Mouse (Mus musculus) forebrain, embryonic 14.5 days (tissue): ENCODE measurements around the gene Ntrk2. TPM values are rescaled to one million over a fixed set of nuclear protein-coding genes. Genes with fewer than 3 reads are reported as not detected.

Source experiments
- ATAC-seq: fragments of 200-750 bp; cut with Nextera tagmentation; 2 replicates; pipeline ENCODE4 v1.8.0; 2017; ENCODE audit warnings: mild to moderate bottlenecking, moderate library complexity
- DNase-seq: peaks from one replicate; pipeline ENCODE4 v3.0.0-alpha.2; 2015; ENCODE audit warnings: low spot score
- H3K27ac ChIP-seq: fragments of 300-500 bp; sonication (generic); 2 replicates; pipeline ENCODE4 v1.5.1; 2014; ENCODE audit warnings: low read depth, mild to moderate bottlenecking, control low read depth, low read length, moderate library complexity
- H3K27me3 ChIP-seq: fragments of 300-500 bp; sonication (generic); replicated peaks from 2 replicates; pipeline ENCODE4 v1.6.1; 2014; ENCODE audit warnings: low read length, control low read depth, mixed read lengths; ENCODE audit not compliant: control insufficient read depth, insufficient read depth
- H3K36me3 ChIP-seq: fragments of 300-500 bp; sonication (generic); 2 replicates; pipeline ENCODE4 v1.6.1; 2014; ENCODE audit warnings: low read length, control low read depth; ENCODE audit not compliant: control insufficient read depth, insufficient read depth
- H3K4me1 ChIP-seq: fragments of 300-500 bp; sonication (generic); 2 replicates; pipeline ENCODE4 v1.6.1; 2014; ENCODE audit warnings: antibody characterized with exemption, low read length, control low read depth; ENCODE audit not compliant: control insufficient read depth, insufficient read depth
- H3K4me2 ChIP-seq: fragments of 300-500 bp; sonication (generic); 2 replicates; pipeline ENCODE4 v1.6.1; 2014; ENCODE audit warnings: mild to moderate bottlenecking, control low read depth, low read length
- H3K4me3 ChIP-seq: fragments of 300-500 bp; sonication (generic); 2 replicates; pipeline ENCODE4 v1.5.1; 2014; ENCODE audit warnings: low read depth, low read length, control low read depth
- H3K9ac ChIP-seq: fragments of 300-500 bp; sonication (generic); 2 replicates; pipeline ENCODE4 v1.6.1; 2014; ENCODE audit warnings: mild to moderate bottlenecking, low read length, control low read depth, moderate library complexity
- H3K9me3 ChIP-seq: fragments of 300-500 bp; sonication (generic); replicated peaks from 2 replicates; pipeline ENCODE4 v1.6.1; 2016; ENCODE audit warnings: low read length, control low read depth, mixed read lengths; ENCODE audit not compliant: control insufficient read depth
- WGBS: fragments of 180-500 bp; shearing (Covaris S2); extraction: QIAGEN DNeasy Blood & Tissue Kit; methylation state at CpG from one replicate; pipeline ENCODE4 v1.1.7; 2014; 5-methylcytosine and 5-hydroxymethylcytosine counted together
- polyA plus RNA-seq: library from polyadenylated mRNA; unstranded; fragments of >200 nt; fragmentation: Nextera tagmentation; extraction: Ambion mirVana; gene quantifications from 2 replicates; pipeline ENCODE4 v1.2.1, GENCODE M21; 2014

Gene Ntrk2
- polyA plus RNA-seq, 1 experiment from 2014 or later, result 49.9 TPM

GRCm38 (mm10) chr13:58866776-58867435 lies 60.5 kb downstream of the Ntrk2 start:
- DNase-seq (no peak), ATAC-seq (no peak)
- H3K9me3 ChIP-seq, result no peaks in the 10 kb centered on the region
- no peaks in the 10 kb centered on the region for H3K4me1 ChIP-seq
- H3K4me2 ChIP-seq, result no peak overlapping the region
- no peak overlapping the region for H3K9ac ChIP-seq
- H3K27ac ChIP-seq, result no peak overlapping the region
- H3K36me3 ChIP-seq, result peaks cover 9% of the 10 kb centered on the region
- H3K4me3 ChIP-seq, result no peak overlapping the region
- 90% methylated on average over 8 of the region's 8 CpGs for WGBS
- no peaks in the 10 kb centered on the region for H3K27me3 ChIP-seq

- no peak overlapping the region for H3K9ac ChIP-seq
- no peak overlapping the region for H3K4me3 ChIP-seq
- no peak overlapping the region for H3K27ac ChIP-seq
- H3K36me3 ChIP-seq, result peaks cover 12% of the 10 kb centered on the region; the same call in 1 of the 2 replicates
- H3K27me3 ChIP-seq, result no peaks in the 10 kb centered on the region
- H3K9me3 ChIP-seq, result no peaks in the 10 kb centered on the region
- H3K4me1 ChIP-seq, result no peaks in the 10 kb centered on the region
- WGBS, result 91% methylated on average over 3 of the region's 3 CpGs
- DNase-seq (no peak), ATAC-seq (no peak)
- no peak overlapping the region for H3K4me2 ChIP-seq
Observed at GRCm38 (mm10) chr13:58882468-58882867, 76.1 kb downstream of the Ntrk2 start.

GRCm38 (mm10) chr13:58882916-58883315 lies 76.5 kb downstream of the Ntrk2 start:
- H3K36me3 ChIP-seq, result peaks cover 11% of the 10 kb centered on the region; the same call in 1 of the 2 replicates
- no peak for ATAC-seq
- 89% methylated on average over 5 of the region's 5 CpGs for WGBS
- H3K27ac ChIP-seq, result no peak overlapping the region
- no peaks in the 10 kb centered on the region for H3K4me1 ChIP-seq
- no peak overlapping the region for H3K4me2 ChIP-seq
- no peaks in the 10 kb centered on the region for H3K27me3 ChIP-seq
- no peaks in the 10 kb centered on the region for H3K9me3 ChIP-seq
- H3K9ac ChIP-seq, result no peak overlapping the region
- no peak for DNase-seq
- H3K4me3 ChIP-seq, result no peak overlapping the region

GRCm38 (mm10) chr13:58886108-58886507 lies 79.7 kb downstream of the Ntrk2 start:
- no peak overlapping the region for H3K27ac ChIP-seq
- H3K4me3 ChIP-seq, result no peak overlapping the region
- no peak for ATAC-seq
- H3K4me1 ChIP-seq, result no peaks in the 10 kb centered on the region
- 81% methylated on average over 8 of the region's 8 CpGs for WGBS
- no peak for DNase-seq
- no peaks in the 10 kb centered on the region for H3K27me3 ChIP-seq
- H3K4me2 ChIP-seq, result no peak overlapping the region
- peaks cover 8% of the 10 kb centered on the region; the same call in 1 of the 2 replicates for H3K36me3 ChIP-seq
- H3K9ac ChIP-seq, result no peak overlapping the region
- peaks cover 4% of the 10 kb centered on the region; the same call in 1 of the 2 replicates for H3K9me3 ChIP-seq

- no peak overlapping the region for H3K9ac ChIP-seq
- H3K9me3 ChIP-seq, result no peaks in the 10 kb centered on the region; the same call in 1 of the 2 replicates
- no peaks in the 10 kb centered on the region for H3K4me1 ChIP-seq
- H3K27me3 ChIP-seq, result no peaks in the 10 kb centered on the region
- no peak overlapping the region for H3K27ac ChIP-seq
- no peak overlapping the region for H3K4me3 ChIP-seq
- H3K4me2 ChIP-seq, result no peak overlapping the region
- 55% methylated on average over 12 of the region's 12 CpGs for WGBS
- H3K36me3 ChIP-seq, result no peaks in the 10 kb centered on the region
- DNase-seq (no peak), ATAC-seq (no peak)
Observed at GRCm38 (mm10) chr13:58896254-58896910, 90.0 kb downstream of the Ntrk2 start.

- no peaks in the 10 kb centered on the region; the same call in 1 of the 2 replicates for H3K9me3 ChIP-seq
- no peak for ATAC-seq
- no peak overlapping the region for H3K27ac ChIP-seq
- no peaks in the 10 kb centered on the region for H3K27me3 ChIP-seq
- DNase-seq, result no peak
- H3K9ac ChIP-seq, result no peak overlapping the region
- H3K4me1 ChIP-seq, result peaks cover 8% of the 10 kb centered on the region; the same call in 1 of the 2 replicates
- H3K4me2 ChIP-seq, result no peak overlapping the region
- 97% methylated on average over 2 of the region's 2 CpGs for WGBS
- H3K4me3 ChIP-seq, result no peak overlapping the region
- no peaks in the 10 kb centered on the region for H3K36me3 ChIP-seq
Observed at GRCm38 (mm10) chr13:58899337-58899736, 93.0 kb downstream of the Ntrk2 start.

GRCm38 (mm10) chr13:58902313-58902712 lies 95.9 kb downstream of the Ntrk2 start:
- Histone ChIP-seq H3K4me2 (no peak overlapping the region), H3K9me3 (no peaks in the 10 kb centered on the region; the same call in 1 of the 2 replicates), H3K4me1 (peaks cover 19% of the 10 kb centered on the region), H3K27ac (no peak overlapping the region), H3K27me3 (no peaks in the 10 kb centered on the region), H3K4me3 (no peak overlapping the region), H3K9ac (no peak overlapping the region), H3K36me3 (no peaks in the 10 kb centered on the region)
- 76% methylated on average over 8 of the region's 8 CpGs for WGBS
- DNase-seq (no peak), ATAC-seq (no peak)

GRCm38 (mm10) chr13:58904742-58905735 lies 98.7 kb downstream of the Ntrk2 start:
- Histone ChIP-seq H3K9ac (no peak overlapping the region), H3K27ac (0 out of 2 replicates have a peak overlapping the region, but pooled peaks have one; percentile 23), H3K4me1 (peaks cover 19% of the 10 kb centered on the region), H3K4me3 (no peak overlapping the region), H3K9me3 (no peaks in the 10 kb centered on the region; the same call in 1 of the 2 replicates), H3K36me3 (no peaks in the 10 kb centered on the region), H3K4me2 (no peak overlapping the region), H3K27me3 (no peaks in the 10 kb centered on the region)
- ATAC-seq, result no peak
- DNase-seq, result peak; percentile 14
- WGBS, result 23% methylated on average over 13 of the region's 13 CpGs
